Mouse (Mus musculus): ENCODE data around the gene Dtd1. TPM values are rescaled to one million over a fixed set of nuclear protein-coding genes. Genes with fewer than 3 reads are reported as not detected.
"Not testable (repeated sequence)": the region's sequence is repeated elsewhere in the genome, so short reads cannot be mapped to it uniquely, and the experiment has no call there.

Gene Dtd1
- polyA plus RNA-seq (2014; fragmentation: Nextera tagmentation; extraction: Ambion mirVana): 33.3 and 37.2 TPM in 2 replicates

DNA sequence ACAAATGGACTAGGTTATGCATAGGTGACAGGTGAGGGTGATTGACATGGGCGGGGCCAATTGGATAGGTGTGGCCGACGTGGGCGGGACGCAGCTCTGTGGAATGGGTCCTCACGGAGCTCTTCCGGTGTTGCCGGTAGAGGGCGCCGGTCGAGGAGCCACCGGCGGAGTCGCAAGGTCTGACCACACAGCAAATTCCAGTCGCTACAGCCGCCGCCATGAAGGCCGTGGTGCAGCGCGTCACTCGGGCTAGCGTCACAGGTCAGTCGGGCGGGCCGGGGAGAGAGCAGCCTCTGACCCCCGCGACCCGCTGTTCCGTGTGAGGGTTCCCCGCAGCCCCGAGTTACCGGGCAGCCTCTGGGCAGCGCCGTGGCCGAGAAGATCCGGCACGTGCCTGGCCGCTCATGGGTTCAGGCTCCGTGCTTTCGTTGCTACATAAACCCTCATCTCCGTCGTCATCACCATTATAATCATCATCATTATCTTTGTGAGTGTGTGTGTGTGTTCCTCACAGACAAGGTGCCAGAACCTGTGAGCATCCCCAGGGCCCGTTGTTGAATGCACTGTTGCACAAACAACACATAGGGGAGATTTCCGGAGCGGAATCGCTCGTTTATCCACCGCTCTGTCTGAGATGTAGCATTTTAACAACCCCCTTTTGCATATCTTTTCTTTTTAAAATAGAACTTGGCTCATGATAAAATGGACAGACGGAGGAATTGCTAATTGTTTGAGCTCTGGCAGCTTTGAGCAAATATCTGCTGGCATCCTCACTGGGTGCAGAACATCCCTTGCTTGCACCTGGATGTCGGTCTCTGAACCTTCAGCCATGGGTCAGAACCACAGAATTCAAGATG is at the start of gene Dtd1:
TSS of gene Dtd1 (plus strand) at position 67 of the 857 bp plus-strand sequence.
- ATAC-seq (ENCODE audit: low read depth) (peak; percentile 96), DNase-seq (ENCODE audit: low spot score) (peak; percentile 92)
- H3K4me2 ChIP-seq (ENCODE audit: low read depth, low read length): peak within 1 kb of the TSS; percentile 60
- peak within 1 kb of the TSS; percentile 68 for H3K4me3 ChIP-seq (ENCODE audit: low read depth, low read length)
- peak within 1 kb of the TSS; percentile 86 for H3K9ac ChIP-seq (ENCODE audit: low read depth, low read length)
- no peaks in the 10 kb centered on the region for H3K27me3 ChIP-seq (replicated peaks; ENCODE audit: control insufficient read depth, insufficient read depth, low read length)
- H3K36me3 ChIP-seq (ENCODE audit: control insufficient read depth, insufficient read depth, low read length): no peaks in the 10 kb centered on the region
- 2% methylated on average over 26 of the region's 50 CpGs for WGBS
- H3K4me1 ChIP-seq (ENCODE audit: control insufficient read depth, insufficient read depth, low read length): no peaks in the 10 kb centered on the region
- peak within 1 kb of the TSS; percentile 68; the same call in 1 of the 2 replicates for H3K27ac ChIP-seq (replicated peaks; ENCODE audit: low read depth, low read length)
- H3K9me3 ChIP-seq (ENCODE audit: control insufficient read depth, low read length): no peaks in the 10 kb centered on the region

DNA sequence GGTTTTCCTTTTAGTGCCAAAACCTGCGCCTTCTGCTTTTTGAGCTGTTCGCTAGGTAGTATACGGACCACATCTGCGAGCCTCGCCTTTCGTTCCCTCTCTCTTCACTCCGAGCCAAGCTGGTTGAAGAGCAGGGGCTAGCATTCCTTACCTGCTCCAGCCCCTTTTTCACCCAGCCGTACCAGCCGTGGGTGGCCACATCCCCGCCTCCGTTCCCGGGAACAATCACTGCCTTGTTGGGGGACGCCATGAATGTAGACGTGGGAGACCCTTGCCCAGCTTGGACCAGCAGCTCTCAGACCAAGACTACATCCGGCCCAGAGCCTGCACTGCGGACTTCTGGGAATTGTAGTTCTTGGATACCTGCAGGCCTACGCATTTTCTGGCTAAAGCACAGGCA is 49.2 kb upstream of the Dtd1 start, which contains the start of gene Rbbp9:
TSS of gene Rbbp9 (minus strand) at position 341 of the 400 bp plus-strand sequence.
- Histone ChIP-seq H3K9me3 (ENCODE audit: control insufficient read depth, low read length) (no peaks in the 10 kb centered on the region), H3K4me1 (ENCODE audit: control insufficient read depth, insufficient read depth, low read length) (peaks cover 3% of the 10 kb centered on the region; the same call in 1 of the 2 replicates), H3K4me2 (ENCODE audit: low read depth, low read length) (peak within 1 kb of the TSS; percentile 71), H3K4me3 (ENCODE audit: low read depth, low read length) (peak within 1 kb of the TSS; percentile 63), H3K9ac (ENCODE audit: low read depth, low read length) (peak within 1 kb of the TSS; percentile 76), H3K27ac (replicated peaks; ENCODE audit: low read depth, low read length) (peak within 1 kb of the TSS; percentile 86), H3K36me3 (ENCODE audit: control insufficient read depth, insufficient read depth, low read length) (peaks cover 22% of the 10 kb centered on the region), H3K27me3 (replicated peaks; ENCODE audit: control insufficient read depth, insufficient read depth, low read length) (no peaks in the 10 kb centered on the region)
- ATAC-seq (ENCODE audit: low read depth): peak; percentile 92
- WGBS: under 1% methylated on average over 17 of the region's 17 CpGs
- peak; percentile 94 for DNase-seq (ENCODE audit: low spot score)

DNA sequence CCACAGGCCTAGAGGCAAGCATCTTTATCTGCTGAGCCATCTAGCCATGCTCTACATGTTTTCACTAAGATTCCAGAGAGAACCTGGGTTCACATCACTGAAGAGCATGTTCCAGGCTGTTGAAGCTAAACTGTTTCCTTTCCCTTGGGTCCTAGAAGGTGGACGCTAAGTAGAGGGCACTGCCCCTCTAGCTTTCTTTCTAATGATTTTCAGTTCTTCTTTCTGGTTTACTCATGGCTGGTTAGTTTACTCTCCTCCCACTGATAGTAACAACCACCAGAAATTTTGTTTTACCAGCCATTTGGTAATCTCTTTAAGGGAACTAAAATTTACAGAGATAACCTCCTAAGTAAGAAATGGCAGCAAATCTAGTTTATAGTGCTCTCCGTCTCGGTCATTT is 45.8 kb upstream of the Dtd1 start:
- no peaks in the 10 kb centered on the region for H3K9me3 ChIP-seq (ENCODE audit: control insufficient read depth, low read length)
- WGBS: 93% methylated on average over 3 of the region's 3 CpGs
- no peak overlapping the region for H3K4me3 ChIP-seq (ENCODE audit: low read depth, low read length)
- no peak for ATAC-seq (ENCODE audit: low read depth)
- no peak overlapping the region for H3K27ac ChIP-seq (replicated peaks; ENCODE audit: low read depth, low read length)
- no peak overlapping the region for H3K4me2 ChIP-seq (ENCODE audit: low read depth, low read length)
- no peaks in the 10 kb centered on the region for H3K27me3 ChIP-seq (replicated peaks; ENCODE audit: control insufficient read depth, insufficient read depth, low read length)
- H3K36me3 ChIP-seq (ENCODE audit: control insufficient read depth, insufficient read depth, low read length): no peaks in the 10 kb centered on the region
- H3K9ac ChIP-seq (ENCODE audit: low read depth, low read length): no peak overlapping the region
- peaks cover 8% of the 10 kb centered on the region for H3K4me1 ChIP-seq (ENCODE audit: control insufficient read depth, insufficient read depth, low read length)
- DNase-seq (ENCODE audit: low spot score): no peak

DNA sequence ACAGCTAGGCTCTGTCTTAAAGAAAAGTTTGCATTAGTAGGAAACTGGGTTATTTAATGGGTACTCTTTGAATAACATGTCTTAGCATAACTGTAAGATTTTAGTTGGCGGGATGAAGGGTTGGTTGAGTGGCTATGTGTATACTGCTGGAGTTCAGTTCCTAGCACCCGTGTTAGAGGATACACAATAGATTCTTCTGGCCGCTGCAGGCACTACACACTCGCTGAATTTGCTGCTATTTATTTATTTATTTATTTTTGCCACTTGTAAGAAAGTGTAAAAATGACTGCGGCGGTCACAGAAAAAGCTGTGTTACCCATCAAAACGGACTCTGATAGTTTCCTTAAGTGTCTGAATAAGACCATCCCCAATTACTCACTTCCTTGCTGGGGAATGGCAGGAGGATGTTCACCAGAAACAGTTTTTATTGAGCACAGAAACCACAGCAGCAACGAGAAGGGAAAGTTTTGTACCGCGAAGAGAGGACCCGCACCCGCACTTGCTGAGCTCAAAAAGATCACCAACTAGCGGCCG is 44.3 kb upstream of the Dtd1 start:
- peaks cover 8% of the 10 kb centered on the region for H3K4me1 ChIP-seq (ENCODE audit: control insufficient read depth, insufficient read depth, low read length)
- H3K27ac ChIP-seq (replicated peaks; ENCODE audit: low read depth, low read length): peak overlapping the region; percentile 95
- no peaks in the 10 kb centered on the region for H3K27me3 ChIP-seq (replicated peaks; ENCODE audit: control insufficient read depth, insufficient read depth, low read length)
- ATAC-seq (ENCODE audit: low read depth) (no peak; the same call in 1 of the 2 replicates), DNase-seq (ENCODE audit: low spot score) (peak; percentile 50)
- peak overlapping the region; percentile 68 for H3K4me2 ChIP-seq (ENCODE audit: low read depth, low read length)
- WGBS: 2% methylated on average over 14 of the region's 14 CpGs
- H3K4me3 ChIP-seq (ENCODE audit: low read depth, low read length): peak overlapping the region; percentile 67
- no peaks in the 10 kb centered on the region for H3K9me3 ChIP-seq (ENCODE audit: control insufficient read depth, low read length)
- H3K9ac ChIP-seq (ENCODE audit: low read depth, low read length): peak overlapping the region; percentile 79
- H3K36me3 ChIP-seq (ENCODE audit: control insufficient read depth, insufficient read depth, low read length): peaks cover 13% of the 10 kb centered on the region; the same call in 1 of the 2 replicates

DNA sequence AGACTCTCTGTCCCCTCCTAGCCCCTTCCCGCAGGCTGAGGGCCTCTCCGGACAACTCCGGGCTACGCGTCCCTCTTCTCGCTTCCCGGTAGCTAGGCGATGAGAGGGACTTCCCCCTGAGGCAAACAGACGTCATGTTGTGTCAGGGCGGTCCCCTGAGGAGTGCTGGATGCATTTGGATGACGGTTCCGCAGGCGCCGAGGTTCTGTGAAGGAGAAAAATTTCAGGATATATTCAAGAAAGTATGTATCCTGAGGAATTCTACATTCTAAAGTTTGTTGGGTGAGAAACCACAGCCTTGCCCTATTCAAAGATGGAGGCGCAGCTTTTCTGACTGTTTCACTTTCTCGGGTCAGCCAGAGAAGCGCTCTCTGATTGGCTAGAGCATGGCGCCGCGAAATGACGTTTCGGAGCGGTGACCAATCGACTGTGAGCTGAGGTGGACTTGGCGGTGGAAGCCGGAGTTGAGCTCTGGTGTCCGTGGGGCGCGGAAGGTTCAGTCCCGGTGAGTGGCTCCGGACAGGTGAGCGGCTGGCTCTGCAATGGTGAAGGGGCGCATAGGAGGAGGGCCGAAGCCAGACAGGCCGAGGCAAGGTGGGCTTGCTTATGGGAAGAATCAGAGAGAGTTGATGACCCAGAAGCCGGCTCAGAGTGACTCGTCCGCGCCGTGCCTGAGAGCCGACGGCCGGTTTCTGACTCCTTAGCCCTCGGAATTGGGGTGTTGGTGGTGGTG is 43.7 kb upstream of the Dtd1 start, which contains the start of gene Sec23b:
TSS of gene Sec23b (plus strand) at position 410 of the 733 bp plus-strand sequence.
- ATAC-seq (ENCODE audit: low read depth) (peak; percentile 98), DNase-seq (ENCODE audit: low spot score) (peak; percentile 98)
- peak within 1 kb of the TSS; percentile 79 for H3K9ac ChIP-seq (ENCODE audit: low read depth, low read length)
- H3K36me3 ChIP-seq (ENCODE audit: control insufficient read depth, insufficient read depth, low read length): peaks cover 14% of the 10 kb centered on the region; the same call in 1 of the 2 replicates
- WGBS: 1% methylated on average over 44 of the region's 44 CpGs
- peaks cover 8% of the 10 kb centered on the region for H3K4me1 ChIP-seq (ENCODE audit: control insufficient read depth, insufficient read depth, low read length)
- H3K27me3 ChIP-seq (replicated peaks; ENCODE audit: control insufficient read depth, insufficient read depth, low read length): no peaks in the 10 kb centered on the region
- H3K4me3 ChIP-seq (ENCODE audit: low read depth, low read length): peak within 1 kb of the TSS; percentile 67
- H3K9me3 ChIP-seq (ENCODE audit: control insufficient read depth, low read length): no peaks in the 10 kb centered on the region
- H3K27ac ChIP-seq (replicated peaks; ENCODE audit: low read depth, low read length): peak within 1 kb of the TSS; percentile 95
- H3K4me2 ChIP-seq (ENCODE audit: low read depth, low read length): peak within 1 kb of the TSS; percentile 68

DNA sequence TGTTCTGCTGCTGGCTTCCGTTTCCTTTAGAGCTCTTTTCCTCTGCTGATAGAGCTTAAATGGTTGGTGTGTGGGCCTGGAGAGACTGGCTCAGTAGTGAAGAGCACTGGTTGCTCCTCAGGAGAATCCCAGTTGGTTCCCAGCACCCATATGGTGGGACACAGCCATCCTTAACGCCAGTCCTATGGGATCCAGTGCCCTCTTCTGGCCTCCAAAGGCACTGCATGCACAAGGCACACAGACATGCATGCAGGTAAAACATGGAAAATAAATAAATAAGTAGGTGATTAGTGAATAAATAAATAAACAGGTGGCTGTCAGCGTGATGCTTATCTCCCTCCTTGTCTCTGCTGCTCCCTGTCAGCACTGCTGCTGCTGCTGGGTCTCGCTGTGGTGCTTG is 11.0 kb upstream of the Dtd1 start:
- 80% methylated on average over 4 of the region's 4 CpGs for WGBS
- no peak for ATAC-seq (ENCODE audit: low read depth)
- DNase-seq (ENCODE audit: low spot score): no peak
- Histone ChIP-seq H3K27ac (replicated peaks; ENCODE audit: low read depth, low read length) (no peak overlapping the region), H3K4me3 (ENCODE audit: low read depth, low read length) (no peak overlapping the region), H3K36me3 (ENCODE audit: control insufficient read depth, insufficient read depth, low read length) (peaks cover 62% of the 10 kb centered on the region), H3K4me2 (ENCODE audit: low read depth, low read length) (no peak overlapping the region), H3K9me3 (ENCODE audit: control insufficient read depth, low read length) (0 out of 2 replicates have a peak, but pooled peaks cover 4% of the 10 kb centered on the region), H3K9ac (ENCODE audit: low read depth, low read length) (no peak overlapping the region), H3K4me1 (ENCODE audit: control insufficient read depth, insufficient read depth, low read length) (no peaks in the 10 kb centered on the region), H3K27me3 (replicated peaks; ENCODE audit: control insufficient read depth, insufficient read depth, low read length) (no peaks in the 10 kb centered on the region)

DNA sequence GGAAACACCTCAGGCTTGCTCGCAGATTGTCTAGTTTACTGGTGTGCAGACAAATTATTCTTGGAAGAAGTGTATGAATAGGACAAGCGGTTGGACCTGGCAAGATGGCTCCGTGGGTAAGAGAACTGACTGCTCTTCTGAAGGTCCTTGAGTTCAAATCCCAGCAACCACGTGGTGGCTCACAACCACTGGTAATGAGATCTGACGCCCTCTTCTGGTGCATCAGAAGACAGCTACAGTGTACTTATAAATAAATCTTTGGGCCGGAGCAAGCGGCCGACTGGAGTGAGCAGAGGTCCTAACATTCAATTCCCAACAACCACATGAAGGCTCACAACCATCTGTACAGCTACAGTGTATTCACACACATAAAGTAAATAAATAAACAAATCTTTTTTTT is 6.7 kb upstream of the Dtd1 start:
- H3K4me1 ChIP-seq (ENCODE audit: control insufficient read depth, insufficient read depth, low read length); H3K27ac ChIP-seq (replicated peaks; ENCODE audit: low read depth, low read length); H3K9me3 ChIP-seq (ENCODE audit: control insufficient read depth, low read length); H3K9ac ChIP-seq (ENCODE audit: low read depth, low read length); H3K4me2 ChIP-seq (ENCODE audit: low read depth, low read length); H3K27me3 ChIP-seq (replicated peaks; ENCODE audit: control insufficient read depth, insufficient read depth, low read length); H3K4me3 ChIP-seq (ENCODE audit: low read depth, low read length); ATAC-seq (ENCODE audit: low read depth); DNase-seq (ENCODE audit: low spot score): not testable (repeated sequence)
- H3K36me3 ChIP-seq (ENCODE audit: control insufficient read depth, insufficient read depth, low read length): peaks cover 22% of the 10 kb centered on the region
- WGBS: 61% methylated on average over 8 of the region's 8 CpGs

DNA sequence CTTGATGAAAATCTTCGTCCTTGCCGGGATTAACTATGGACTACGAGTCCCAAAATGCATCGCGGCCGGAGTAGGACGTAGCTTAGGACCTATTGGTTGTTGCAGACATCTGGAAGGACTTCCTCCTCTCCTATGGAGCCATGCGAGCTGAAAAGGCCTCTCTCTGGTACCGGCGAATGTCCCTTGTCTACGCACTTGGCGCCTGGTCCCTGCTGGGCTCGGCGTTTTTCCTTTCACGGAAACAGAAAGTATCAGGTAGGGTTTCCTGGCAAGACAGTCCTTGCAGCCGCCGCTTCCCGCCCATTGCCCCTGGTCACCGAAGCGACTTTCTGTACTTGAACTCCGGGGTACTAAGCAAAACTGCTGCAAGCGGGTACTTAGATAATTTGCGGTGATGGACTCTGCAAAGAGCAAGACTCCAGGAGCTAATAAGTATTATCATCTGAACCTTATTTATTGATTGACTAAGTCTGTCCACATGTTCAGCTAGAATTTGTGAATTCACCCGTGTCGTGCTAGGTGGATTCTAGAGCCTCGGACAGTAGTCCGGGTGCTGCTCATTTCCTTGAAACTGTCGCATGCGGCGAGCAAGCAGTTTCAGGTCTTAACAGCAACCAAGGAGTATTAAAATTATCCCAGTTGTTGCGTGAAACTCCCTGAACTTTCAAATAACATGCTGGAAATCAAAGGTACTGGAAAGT is 5.6 kb upstream of the Dtd1 start, which contains the start of gene Smim26:
TSS of gene Smim26 (plus strand) at position 104 of the 701 bp plus-strand sequence.
- 2% methylated on average over 31 of the region's 31 CpGs for WGBS
- DNase-seq (ENCODE audit: low spot score) (peak; percentile 95), ATAC-seq (ENCODE audit: low read depth) (peak; percentile 97)
- H3K4me1 ChIP-seq (ENCODE audit: control insufficient read depth, insufficient read depth, low read length): peaks cover 6% of the 10 kb centered on the region
- H3K4me3 ChIP-seq (ENCODE audit: low read depth, low read length): peak within 1 kb of the TSS; percentile 71
- H3K36me3 ChIP-seq (ENCODE audit: control insufficient read depth, insufficient read depth, low read length): peaks cover 11% of the 10 kb centered on the region
- no peaks in the 10 kb centered on the region for H3K9me3 ChIP-seq (ENCODE audit: control insufficient read depth, low read length)
- no peak within 1 kb of the TSS for H3K27ac ChIP-seq (replicated peaks; ENCODE audit: low read depth, low read length)
- peak within 1 kb of the TSS; percentile 82 for H3K4me2 ChIP-seq (ENCODE audit: low read depth, low read length)
- peak within 1 kb of the TSS; percentile 79 for H3K9ac ChIP-seq (ENCODE audit: low read depth, low read length)
- no peaks in the 10 kb centered on the region for H3K27me3 ChIP-seq (replicated peaks; ENCODE audit: control insufficient read depth, insufficient read depth, low read length)
